Mouse (Mus musculus) neural tube, embryonic 12.5 days (tissue): ENCODE results near the gene Trmu. TPM values are rescaled to one million over a fixed set of nuclear protein-coding genes. Genes with fewer than 3 reads are reported as not detected.

Source experiments
- ATAC-seq: fragments of 200-750 bp; cut with Nextera tagmentation; 2 replicates; pipeline ENCODE4 v1.8.0; 2017; ENCODE audit warnings: low read depth, mild to moderate bottlenecking, moderate TSS enrichment, moderate library complexity; ENCODE audit not compliant: low FRiP score
- H3K27ac ChIP-seq: fragments of 300-500 bp; sonication (generic); 2 replicates; pipeline ENCODE4 v1.5.1; 2016
- H3K27me3 ChIP-seq: fragments of 300-500 bp; sonication (generic); replicated peaks from 2 replicates; pipeline ENCODE4 v1.6.1; 2016; ENCODE audit warnings: mild to moderate bottlenecking
- H3K36me3 ChIP-seq: fragments of 300-500 bp; sonication (generic); 2 replicates; pipeline ENCODE4 v1.6.1; 2016; ENCODE audit warnings: mild to moderate bottlenecking
- H3K4me1 ChIP-seq: fragments of 300-500 bp; sonication (generic); 2 replicates; pipeline ENCODE4 v1.6.1; 2016
- H3K4me2 ChIP-seq: fragments of 300-500 bp; sonication (generic); replicated peaks from 2 replicates; pipeline ENCODE4 v1.6.1; 2016; ENCODE audit warnings: mild to moderate bottlenecking
- H3K4me3 ChIP-seq: fragments of 300-500 bp; sonication (generic); 2 replicates; pipeline ENCODE4 v1.5.1; 2016
- H3K9ac ChIP-seq: fragments of 300-500 bp; sonication (generic); 2 replicates; pipeline ENCODE4 v1.6.1; 2016; ENCODE audit warnings: mild to moderate bottlenecking
- H3K9me3 ChIP-seq: fragments of 300-500 bp; sonication (generic); 2 replicates; pipeline ENCODE4 v1.6.1; 2016; ENCODE audit warnings: mild to moderate bottlenecking
- WGBS: fragments of 180-500 bp; shearing (Covaris S2); methylation state at CpG from one replicate; pipeline ENCODE4 v1.1.7; 2016; 5-methylcytosine and 5-hydroxymethylcytosine counted together
- polyA plus RNA-seq: library from polyadenylated mRNA; unstranded; fragments of >200 nt; fragmentation: Nextera tagmentation; extraction: Ambion mirVana; gene quantifications from 2 replicates; pipeline ENCODE4 v1.2.1, GENCODE M21; 2016

The Trmu gene
- polyA plus RNA-seq = 43.4 and 45.8 TPM in 2 replicates

- peak within 1 kb of the TSS; percentile 77 for H3K9ac ChIP-seq
- H3K27me3 ChIP-seq = no peaks in the 10 kb centered on the region
- peak within 1 kb of the TSS; percentile 93 for H3K4me2 ChIP-seq
- 1% methylated on average over 50 of the region's 50 CpGs for WGBS
- H3K4me3 ChIP-seq = peak within 1 kb of the TSS; percentile 76
- peaks cover 8% of the 10 kb centered on the region for H3K4me1 ChIP-seq
- H3K27ac ChIP-seq = peak within 1 kb of the TSS; percentile 54; the same call in 1 of the 2 replicates
- H3K9me3 ChIP-seq = no peaks in the 10 kb centered on the region
- H3K36me3 ChIP-seq = peaks cover 46% of the 10 kb centered on the region
- ATAC-seq = peak; percentile 96
These were observed at the start of gene Trmu for GRCm38 (mm10) chr15:85878848-85879497. TSS of gene Trmu (plus strand) at chr15:85879312.

GRCm38 (mm10) chr15:85829470-85829869 lies 49.6 kb upstream of the Trmu start:
- 67% methylated on average over 5 of the region's 5 CpGs for WGBS
- no peak overlapping the region for H3K4me3 ChIP-seq

GRCm38 (mm10) chr15:85831954-85832590 lies 47.0 kb upstream of the Trmu start, which contains the start of gene Ttc38:
TSS of gene Ttc38 (plus strand) at chr15:85832306.
- H3K4me1 ChIP-seq = peaks cover 7% of the 10 kb centered on the region
- H3K27ac ChIP-seq = no peak within 1 kb of the TSS
- WGBS = 1% methylated on average over 27 of the region's 27 CpGs
- H3K27me3 ChIP-seq = 0 out of 2 replicates have a peak, but pooled peaks cover 3% of the 10 kb centered on the region
- H3K4me2 ChIP-seq = peak within 1 kb of the TSS; percentile 82
- no peaks in the 10 kb centered on the region for H3K36me3 ChIP-seq
- H3K9me3 ChIP-seq = no peaks in the 10 kb centered on the region
- peak within 1 kb of the TSS; percentile 56 for H3K4me3 ChIP-seq
- H3K9ac ChIP-seq = peak within 1 kb of the TSS; percentile 61
- ATAC-seq = peak; percentile 84

More at GRCm38 (mm10) chr15:85829470-85829869, 49.6 kb upstream of the Trmu start:
- 0 out of 2 replicates have a peak, but pooled peaks cover 3% of the 10 kb centered on the region for H3K27me3 ChIP-seq
- H3K27ac ChIP-seq = no peak overlapping the region
- no peak overlapping the region for H3K4me2 ChIP-seq
- no peak overlapping the region for H3K9ac ChIP-seq
- no peaks in the 10 kb centered on the region for H3K36me3 ChIP-seq
- peaks cover 7% of the 10 kb centered on the region for H3K4me1 ChIP-seq
- no peaks in the 10 kb centered on the region for H3K9me3 ChIP-seq
- ATAC-seq = no peak

- Histone ChIP-seq H3K27me3 (0 out of 2 replicates have a peak, but pooled peaks cover 3% of the 10 kb centered on the region), H3K4me2 (peak overlapping the region; percentile 82), H3K27ac (no peak overlapping the region), H3K36me3 (no peaks in the 10 kb centered on the region), H3K9ac (peak overlapping the region; percentile 61), H3K9me3 (no peaks in the 10 kb centered on the region), H3K4me3 (peak overlapping the region; percentile 56), H3K4me1 (peaks cover 7% of the 10 kb centered on the region)
- ATAC-seq = no peak
- WGBS = 50% methylated on average over 8 of the region's 8 CpGs
These were observed 46.5 kb upstream of the Trmu start for GRCm38 (mm10) chr15:85832599-85832998.

- Histone ChIP-seq H3K9me3 (no peaks in the 10 kb centered on the region), H3K4me1 (peaks cover 7% of the 10 kb centered on the region), H3K9ac (no peak overlapping the region), H3K4me3 (no peak overlapping the region), H3K4me2 (no peak overlapping the region), H3K27ac (no peak overlapping the region), H3K36me3 (no peaks in the 10 kb centered on the region), H3K27me3 (no peaks in the 10 kb centered on the region)
- 58% methylated on average over 3 of the region's 3 CpGs for WGBS
- ATAC-seq = no peak
These were observed 43.8 kb upstream of the Trmu start for GRCm38 (mm10) chr15:85835335-85835734.

GRCm38 (mm10) chr15:85836887-85837286 lies 42.2 kb upstream of the Trmu start:
- Histone ChIP-seq H3K4me1 (peaks cover 5% of the 10 kb centered on the region), H3K27me3 (no peaks in the 10 kb centered on the region), H3K4me3 (no peak overlapping the region), H3K9ac (no peak overlapping the region), H3K9me3 (no peaks in the 10 kb centered on the region), H3K27ac (no peak overlapping the region), H3K4me2 (no peak overlapping the region), H3K36me3 (no peaks in the 10 kb centered on the region)
- 90% methylated on average over 5 of the region's 5 CpGs for WGBS
- no peak for ATAC-seq

GRCm38 (mm10) chr15:85840983-85841382 lies 38.1 kb upstream of the Trmu start:
- Histone ChIP-seq H3K27me3 (no peaks in the 10 kb centered on the region), H3K27ac (no peak overlapping the region), H3K4me1 (no peaks in the 10 kb centered on the region), H3K4me2 (no peak overlapping the region), H3K36me3 (no peaks in the 10 kb centered on the region), H3K9me3 (no peaks in the 10 kb centered on the region), H3K9ac (no peak overlapping the region), H3K4me3 (no peak overlapping the region)
- ATAC-seq = no peak
- WGBS = 35% methylated on average over 6 of the region's 6 CpGs

- H3K4me3 ChIP-seq = no peak overlapping the region
- H3K4me1 ChIP-seq = no peaks in the 10 kb centered on the region
- ATAC-seq = no peak
- no peaks in the 10 kb centered on the region for H3K27me3 ChIP-seq
- WGBS = 84% methylated on average over 5 of the region's 5 CpGs
- no peak overlapping the region for H3K27ac ChIP-seq
- no peaks in the 10 kb centered on the region for H3K36me3 ChIP-seq
- H3K9ac ChIP-seq = no peak overlapping the region
- H3K4me2 ChIP-seq = no peak overlapping the region
- H3K9me3 ChIP-seq = no peaks in the 10 kb centered on the region
These were observed 37.2 kb upstream of the Trmu start for GRCm38 (mm10) chr15:85841796-85842360.

- Histone ChIP-seq H3K27ac (no peak overlapping the region), H3K4me2 (no peak overlapping the region), H3K27me3 (no peaks in the 10 kb centered on the region), H3K4me3 (no peak overlapping the region), H3K4me1 (no peaks in the 10 kb centered on the region), H3K36me3 (no peaks in the 10 kb centered on the region), H3K9ac (no peak overlapping the region), H3K9me3 (no peaks in the 10 kb centered on the region)
- ATAC-seq = no peak
These were observed 34.0 kb upstream of the Trmu start for GRCm38 (mm10) chr15:85845071-85845470.

GRCm38 (mm10) chr15:85851656-85852392 lies 27.3 kb upstream of the Trmu start:
- Histone ChIP-seq H3K27me3 (no peaks in the 10 kb centered on the region), H3K9ac (0 out of 2 replicates have a peak overlapping the region, but pooled peaks have one; percentile 8), H3K36me3 (no peaks in the 10 kb centered on the region), H3K4me1 (no peaks in the 10 kb centered on the region), H3K4me2 (no peak overlapping the region), H3K27ac (no peak overlapping the region), H3K9me3 (no peaks in the 10 kb centered on the region), H3K4me3 (no peak overlapping the region)
- ATAC-seq = no peak
- 82% methylated on average over 12 of the region's 12 CpGs for WGBS

- Histone ChIP-seq H3K4me3 (peak overlapping the region; percentile 71), H3K4me2 (peak overlapping the region; percentile 87), H3K27me3 (no peaks in the 10 kb centered on the region), H3K9me3 (no peaks in the 10 kb centered on the region), H3K4me1 (peaks cover 23% of the 10 kb centered on the region), H3K36me3 (peaks cover 22% of the 10 kb centered on the region), H3K27ac (peak overlapping the region; percentile 57; the same call in 1 of the 2 replicates), H3K9ac (peak overlapping the region; percentile 77)
- peak; percentile 55; the same call in 1 of the 2 replicates for ATAC-seq
- WGBS = 10% methylated on average over 15 of the region's 15 CpGs
These were observed 20.1 kb upstream of the Trmu start for GRCm38 (mm10) chr15:85858980-85859489.
